Mouse (Mus musculus) C2C12 (cell line): ENCODE data around the gene Kpnb1. TPM values are rescaled to one million over a fixed set of nuclear protein-coding genes. Genes with fewer than 3 reads are reported as not detected.

Experiments
- H3K27me3 ChIP-seq: one replicate; pipeline ENCODE4 v1.6.1; 2011; ENCODE audit not compliant: control insufficient read depth, insufficient read depth, insufficient read length
- H3K36me3 ChIP-seq: one replicate; pipeline ENCODE4 v1.6.1; 2011; ENCODE audit not compliant: control insufficient read depth, insufficient read depth
- H3K4me3 ChIP-seq: one replicate; pipeline ENCODE4 v1.5.1; 2011; ENCODE audit warnings: mild to moderate bottlenecking, control low read depth; ENCODE audit not compliant: poor library complexity, insufficient read depth, severe bottlenecking
- H3K79me2 ChIP-seq: one replicate; pipeline ENCODE4 v1.6.1; 2011; ENCODE audit not compliant: control insufficient read depth, insufficient read depth
- H3K79me3 ChIP-seq: one replicate; pipeline ENCODE4 v1.6.1; 2011; ENCODE audit warnings: low read depth, control low read depth
- H3ac ChIP-seq: one replicate; pipeline ENCODE3; 2011; ENCODE audit warnings: low read depth; ENCODE audit not compliant: control insufficient read depth, insufficient read length
- CEBPB ChIP-seq: IDR thresholded peaks from one replicate; pipeline ENCODE4 v1.6.1; 2011; ENCODE audit warnings: low read depth, mild to moderate bottlenecking, control low read depth, moderate library complexity
- CTCF ChIP-seq: IDR thresholded peaks from one replicate; pipeline ENCODE4 v1.5.1; 2011; ENCODE audit not compliant: control insufficient read depth, insufficient read depth, insufficient read length
- FOSL1 ChIP-seq: IDR thresholded peaks from one replicate; pipeline ENCODE4 v1.8.0; 2011; ENCODE audit warnings: mild to moderate bottlenecking, low read length; ENCODE audit not compliant: poor library complexity, insufficient read depth, severe bottlenecking
- MAX ChIP-seq: IDR thresholded peaks from one replicate; pipeline ENCODE4 v1.6.1; 2011; ENCODE audit warnings: mild to moderate bottlenecking, control low read depth
- MYOD1 ChIP-seq: IDR thresholded peaks from one replicate; pipeline ENCODE4 v1.6.1; 2011; ENCODE audit warnings: low read depth; ENCODE audit not compliant: control insufficient read depth, insufficient read length
- MYOG ChIP-seq: IDR thresholded peaks from one replicate; pipeline ENCODE4 v1.6.1; 2011; ENCODE audit not compliant: control insufficient read depth, insufficient read length; ENCODE audit errors: extremely low read depth
- USF1 ChIP-seq: IDR thresholded peaks from one replicate; pipeline ENCODE4 v1.6.1; 2011; ENCODE audit warnings: low read depth, mild to moderate bottlenecking, control low read depth, moderate library complexity
- polyA plus RNA-seq: library from polyadenylated mRNA; unstranded; fragments of >200 nt; fragmentation: generic; extraction: Trizol; gene quantifications from one replicate; pipeline ENCODE4 v1.2.1, GENCODE M21; 2012; ENCODE audit warnings: missing spikeins

Gene Kpnb1
- polyA plus RNA-seq, 1 experiment, result 180 TPM

- Histone ChIP-seq H3K79me2 (no peaks in the 10 kb centered on the region), H3ac (no peak overlapping the region), H3K4me3 (no peak overlapping the region), H3K79me3 (no peaks in the 10 kb centered on the region), H3K27me3 (peaks cover 45% of the 10 kb centered on the region), H3K36me3 (peaks cover 8% of the 10 kb centered on the region)
- TF ChIP-seq CEBPB, result no peak
- no peak for TF ChIP-seq MYOD1
- no peak for TF ChIP-seq MAX
- TF ChIP-seq USF1, result no peak
- no peak for TF ChIP-seq CTCF
- TF ChIP-seq MYOG, result no peak
- no peak for TF ChIP-seq FOSL1
These were observed 37.7 kb downstream of the Kpnb1 start for GRCm38 (mm10) chr11:97149995-97150410.

- TF ChIP-seq USF1 (no peak), MYOG (no peak)
- Histone ChIP-seq H3K79me2 (no peaks in the 10 kb centered on the region), H3ac (no peak overlapping the region), H3K79me3 (no peaks in the 10 kb centered on the region), H3K36me3 (no peaks in the 10 kb centered on the region), H3K4me3 (no peak overlapping the region), H3K27me3 (peaks cover 55% of the 10 kb centered on the region)
These were observed 38.7 kb downstream of the Kpnb1 start for GRCm38 (mm10) chr11:97149026-97149425.

GRCm38 (mm10) chr11:97148591-97148990 lies 39.1 kb downstream of the Kpnb1 start:
- Histone ChIP-seq H3K4me3 (no peak overlapping the region), H3K27me3 (peaks cover 55% of the 10 kb centered on the region), H3K79me3 (no peaks in the 10 kb centered on the region), H3K79me2 (no peaks in the 10 kb centered on the region), H3ac (no peak overlapping the region), H3K36me3 (no peaks in the 10 kb centered on the region)
- no peak for TF ChIP-seq USF1
- no peak for TF ChIP-seq FOSL1
- no peak for TF ChIP-seq MYOG
- no peak for TF ChIP-seq MYOD1
- TF ChIP-seq CTCF, result no peak
- no peak for TF ChIP-seq MAX
- no peak for TF ChIP-seq CEBPB

GRCm38 (mm10) chr11:97147333-97147732 lies 40.3 kb downstream of the Kpnb1 start:
- no peak overlapping the region for H3ac ChIP-seq
- no peaks in the 10 kb centered on the region for H3K36me3 ChIP-seq
- H3K27me3 ChIP-seq, result peaks cover 55% of the 10 kb centered on the region
- H3K4me3 ChIP-seq, result no peak overlapping the region
- no peaks in the 10 kb centered on the region for H3K79me3 ChIP-seq
- H3K79me2 ChIP-seq, result no peaks in the 10 kb centered on the region
- TF ChIP-seq MYOD1 (peak; percentile 22), USF1 (no peak), CEBPB (no peak), CTCF (no peak)

- no peak overlapping the region for H3ac ChIP-seq
- H3K27me3 ChIP-seq, result peaks cover 59% of the 10 kb centered on the region
- H3K79me2 ChIP-seq, result no peaks in the 10 kb centered on the region
- no peak overlapping the region for H3K4me3 ChIP-seq
- no peaks in the 10 kb centered on the region for H3K36me3 ChIP-seq
- TF ChIP-seq MYOD1 (no peak), USF1 (no peak), MAX (no peak), CTCF (peak; percentile 84)
- H3K79me3 ChIP-seq, result no peaks in the 10 kb centered on the region
These were observed 41.0 kb downstream of the Kpnb1 start for GRCm38 (mm10) chr11:97146724-97147123.

GRCm38 (mm10) chr11:97145951-97146350 lies 41.7 kb downstream of the Kpnb1 start:
- H3K79me3 ChIP-seq, result no peaks in the 10 kb centered on the region
- TF ChIP-seq MAX (no peak), CTCF (no peak), MYOG (no peak), FOSL1 (no peak), CEBPB (no peak), USF1 (no peak), MYOD1 (no peak)
- H3K4me3 ChIP-seq, result no peak overlapping the region
- no peaks in the 10 kb centered on the region for H3K36me3 ChIP-seq
- no peaks in the 10 kb centered on the region for H3K79me2 ChIP-seq
- no peak overlapping the region for H3ac ChIP-seq
- peaks cover 63% of the 10 kb centered on the region for H3K27me3 ChIP-seq

GRCm38 (mm10) chr11:97145320-97145719 lies 42.4 kb downstream of the Kpnb1 start:
- H3K79me3 ChIP-seq, result no peaks in the 10 kb centered on the region
- H3K4me3 ChIP-seq, result no peak overlapping the region
- no peaks in the 10 kb centered on the region for H3K36me3 ChIP-seq
- H3ac ChIP-seq, result no peak overlapping the region
- H3K79me2 ChIP-seq, result no peaks in the 10 kb centered on the region
- TF ChIP-seq MYOD1, result no peak
- no peak for TF ChIP-seq CEBPB
- TF ChIP-seq CTCF, result no peak
- no peak for TF ChIP-seq USF1
- peaks cover 63% of the 10 kb centered on the region for H3K27me3 ChIP-seq
